Mouse (Mus musculus): Measurements from ENCODE around the gene Smco4.
"Not testable (repeated sequence)": the region's sequence is repeated elsewhere in the genome, so short reads cannot be mapped to it uniquely, and the experiment has no call there.

The Smco4 gene

DNA sequence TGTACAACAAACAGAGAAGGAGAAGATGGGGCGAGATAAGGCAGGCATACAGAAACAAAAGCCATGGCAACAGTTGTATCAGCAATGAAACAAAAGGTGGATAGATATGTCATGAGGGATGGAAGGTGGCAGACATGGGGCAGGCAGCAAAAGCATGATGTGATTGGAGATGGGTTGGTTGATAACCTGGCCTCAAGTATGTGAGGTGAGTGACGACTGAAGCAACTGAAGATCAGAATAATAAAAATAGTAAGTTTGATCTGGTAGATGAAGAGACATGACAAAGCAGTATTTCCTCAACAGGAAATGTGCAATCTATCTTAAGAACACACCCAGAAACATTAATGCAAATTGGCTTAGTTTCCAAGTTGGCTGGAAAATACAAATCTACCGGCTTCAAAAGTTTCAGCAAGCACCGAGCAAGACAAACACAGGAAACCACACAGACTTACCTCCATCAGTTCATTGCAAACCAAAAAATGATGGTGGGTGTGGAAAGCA is 57.3 kb downstream of the Smco4 start:
- DNase-seq: no peak

DNA sequence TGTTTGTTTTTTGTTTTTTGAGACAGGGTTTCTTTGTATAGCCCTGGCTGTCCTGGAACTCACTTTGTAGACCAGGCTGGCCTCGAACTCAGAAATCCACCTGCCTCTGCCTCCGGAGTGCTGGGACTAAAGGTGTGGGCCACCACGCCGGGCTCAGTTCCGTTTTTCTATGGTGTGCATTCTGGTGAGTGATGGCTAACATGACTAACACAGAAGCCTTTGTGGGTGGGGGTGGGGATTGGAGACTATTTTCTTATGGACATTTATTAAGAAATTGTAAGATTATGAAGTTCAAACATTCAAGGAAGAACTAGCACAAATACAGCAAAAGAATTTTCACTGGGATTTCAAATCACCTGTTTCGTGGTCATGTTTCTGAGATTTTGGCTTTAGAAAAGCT is 57.8 kb downstream of the Smco4 start:
- not testable (repeated sequence) for DNase-seq

DNA sequence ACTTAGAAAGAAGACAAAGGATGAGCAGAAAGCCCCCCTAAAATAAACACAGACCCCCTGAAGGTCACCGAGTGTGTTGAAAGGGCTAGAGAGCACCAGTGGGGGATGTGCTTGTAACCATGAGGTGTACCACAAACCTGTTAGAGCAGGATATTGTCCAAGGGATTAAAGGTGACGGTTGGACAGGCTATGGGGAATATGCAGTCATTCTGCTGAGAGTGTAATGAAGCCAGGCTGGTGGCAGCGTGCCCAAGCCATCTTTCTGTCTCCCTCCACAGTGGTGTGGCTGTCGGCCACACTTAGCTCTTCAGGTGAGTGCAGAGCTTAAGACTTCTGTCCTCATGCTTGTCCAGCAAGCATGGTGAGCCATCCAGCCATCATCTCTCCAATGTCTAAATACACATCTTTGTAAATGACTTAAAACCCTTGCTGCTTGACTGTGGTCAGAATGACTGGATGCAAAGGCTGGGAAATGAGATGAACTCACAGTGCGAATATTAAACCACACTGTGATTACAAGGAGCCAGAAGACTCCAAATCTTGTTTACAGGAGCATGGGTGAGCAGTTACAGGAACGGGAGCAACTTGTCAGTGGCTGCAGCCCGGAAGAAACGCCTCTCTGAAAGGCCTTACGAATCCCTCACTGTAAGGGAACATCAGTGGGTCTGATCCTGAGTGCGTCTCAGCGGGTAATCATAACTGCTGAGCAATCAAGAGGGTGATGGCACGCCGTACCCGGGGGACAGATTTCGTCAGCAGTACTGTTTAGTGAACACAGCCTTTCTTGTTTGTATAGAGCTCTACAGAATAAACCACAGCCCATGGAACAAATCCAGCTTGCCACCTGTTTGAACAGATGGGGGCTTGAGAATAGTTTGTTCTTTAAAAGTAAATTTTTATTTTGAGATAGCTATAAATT is 59.0 kb downstream of the Smco4 start:
- DNase-seq: no peak

DNA sequence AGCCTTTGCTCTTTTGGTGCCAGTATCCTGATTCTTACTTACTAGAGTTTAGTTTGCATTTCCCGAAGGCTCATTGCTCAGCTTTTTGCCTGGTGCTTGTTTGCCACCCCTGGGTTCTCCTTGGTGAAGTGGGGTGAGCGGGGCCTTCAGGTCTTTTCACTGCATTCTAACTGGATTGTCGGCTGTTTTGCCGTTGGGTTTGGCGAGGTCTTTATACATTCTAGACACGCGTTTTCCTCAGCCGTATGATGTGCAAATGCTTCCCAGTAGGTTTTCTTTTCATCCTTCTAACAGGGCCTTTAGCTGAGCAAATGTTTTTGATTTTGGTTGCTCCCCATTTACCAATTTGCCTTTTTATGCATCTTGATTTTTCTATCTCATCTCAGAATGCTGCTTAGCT is 60.1 kb downstream of the Smco4 start:
- no peak for DNase-seq

DNA sequence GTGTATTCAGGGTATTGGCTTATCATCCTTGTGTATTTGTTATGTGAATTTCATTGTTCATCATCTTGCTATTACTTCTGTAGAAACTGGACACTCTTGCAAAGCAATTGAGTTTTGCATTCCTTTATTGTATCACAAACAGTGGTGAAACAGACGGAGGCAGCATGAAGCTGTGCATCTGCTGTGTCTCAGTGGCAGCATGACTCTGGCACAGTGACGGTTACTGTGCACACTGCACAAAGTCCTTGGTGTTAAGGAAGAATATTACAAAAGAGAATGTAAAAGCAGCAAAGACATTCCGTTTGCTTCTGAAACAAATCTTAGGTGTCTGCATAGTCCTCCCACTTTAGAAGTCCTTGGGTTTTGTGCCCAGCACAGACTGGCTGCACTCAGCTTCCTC is 67.2 kb downstream of the Smco4 start:
- no peak for DNase-seq

DNA sequence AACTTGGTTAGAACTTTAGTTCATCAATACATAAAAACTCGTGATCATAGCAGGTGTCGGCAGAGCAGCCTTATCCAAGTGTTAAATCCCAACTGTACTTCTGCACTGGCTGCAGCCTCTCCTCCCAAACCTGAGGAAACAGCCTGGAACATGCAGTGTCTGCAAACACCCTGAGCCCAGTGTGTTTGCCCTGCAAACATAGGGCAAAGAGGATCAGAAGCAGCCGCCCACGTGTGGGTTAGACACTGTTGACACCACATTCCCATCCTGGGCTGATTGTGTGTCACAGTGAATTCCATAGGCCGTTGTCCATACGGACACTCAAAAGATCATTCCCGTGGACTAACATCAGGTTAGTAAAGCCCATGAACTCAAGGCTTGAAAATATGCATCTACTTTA is 69.1 kb downstream of the Smco4 start:
- no peak for DNase-seq

DNA sequence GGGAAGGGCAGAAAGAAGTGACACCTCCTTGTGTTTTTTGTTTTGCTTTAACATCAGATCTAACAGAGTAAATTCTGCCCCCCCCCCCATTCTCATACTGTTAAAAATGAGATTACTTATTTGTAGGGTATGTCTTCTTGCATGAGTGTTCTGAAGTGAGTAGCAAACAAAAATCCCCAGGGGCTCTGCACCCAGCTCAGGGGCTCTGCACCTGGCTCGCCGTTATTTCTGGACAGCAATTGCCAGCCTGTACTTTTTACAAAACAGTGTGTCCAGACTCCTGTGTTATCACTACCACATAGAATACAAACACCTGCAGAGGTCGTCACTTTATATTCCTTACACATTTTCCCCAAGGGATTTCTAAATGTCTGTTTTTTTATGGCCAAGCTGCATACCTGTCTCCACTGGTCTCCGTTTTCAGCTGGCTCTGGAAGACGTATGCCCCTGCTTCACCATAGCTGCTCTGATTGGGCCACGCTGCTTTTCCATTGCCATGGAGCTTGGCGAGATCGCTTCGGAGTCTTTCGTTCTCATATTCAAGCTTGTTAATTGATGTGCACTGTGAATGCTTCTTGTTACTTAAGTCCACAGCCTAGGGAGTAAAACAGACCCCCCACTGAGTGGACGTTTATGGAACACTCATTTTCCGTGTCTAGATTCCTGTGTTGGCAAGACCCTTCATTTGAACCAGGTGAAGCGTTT is 81.7 kb downstream of the Smco4 start:
- no peak for DNase-seq

DNA sequence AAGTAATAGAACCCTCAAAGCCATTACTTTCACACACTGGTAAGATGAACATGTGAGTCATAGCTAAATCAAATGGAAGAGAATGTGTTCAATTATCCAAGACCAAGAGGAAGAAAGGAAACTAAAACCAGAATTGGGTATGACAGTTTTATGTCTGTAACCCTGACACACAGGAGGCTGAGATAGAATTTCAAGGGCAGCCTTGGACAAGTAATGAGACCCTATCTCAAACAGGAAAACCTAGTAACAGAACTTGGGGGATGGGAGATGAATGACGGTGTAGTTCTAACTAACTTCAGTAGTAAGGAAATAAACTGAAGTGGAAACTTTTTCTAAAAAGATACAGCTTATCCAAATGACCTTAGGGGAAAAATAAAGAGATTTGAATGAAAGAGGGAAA is 85.2 kb downstream of the Smco4 start:
- no peak for DNase-seq

DNA sequence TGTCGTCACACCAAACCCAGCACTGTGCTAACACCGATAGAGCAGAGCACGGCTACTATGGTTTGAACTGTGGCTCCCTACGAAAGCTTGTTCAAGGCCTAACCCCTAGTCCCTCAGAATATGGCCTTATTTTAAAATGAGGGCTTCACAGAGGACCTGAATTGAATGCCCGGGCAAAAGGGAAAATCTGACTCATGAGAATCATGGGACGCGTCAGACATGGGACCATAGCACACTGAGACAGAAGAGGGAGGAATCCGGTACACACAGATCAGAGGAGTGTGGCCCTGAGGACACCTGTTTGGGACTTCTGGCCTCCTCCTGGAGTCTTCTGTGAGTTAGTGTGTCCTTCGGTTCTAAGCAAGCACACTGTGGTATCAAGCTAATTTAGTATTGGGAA is 85.7 kb downstream of the Smco4 start:
- no peak for DNase-seq

DNA sequence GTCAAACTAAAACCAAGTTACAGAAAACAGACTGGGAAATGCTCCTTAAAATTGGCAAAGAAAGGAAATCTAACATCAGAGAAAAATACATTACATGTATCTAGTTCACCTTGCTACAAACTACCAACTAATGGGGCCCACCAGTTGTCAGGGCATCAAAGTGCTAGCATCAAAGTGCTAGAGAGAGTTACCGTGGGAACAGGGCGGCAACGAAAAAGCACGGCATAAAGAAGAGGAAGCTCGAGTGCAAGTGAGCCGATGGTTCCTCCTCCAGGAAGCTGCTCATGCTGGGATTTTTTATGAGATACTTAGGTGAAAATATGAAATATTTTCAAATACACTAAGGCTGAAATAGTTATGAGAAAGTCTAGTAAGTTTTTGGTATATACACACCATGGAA is 86.9 kb downstream of the Smco4 start:
- peak; percentile 45 for DNase-seq

DNA sequence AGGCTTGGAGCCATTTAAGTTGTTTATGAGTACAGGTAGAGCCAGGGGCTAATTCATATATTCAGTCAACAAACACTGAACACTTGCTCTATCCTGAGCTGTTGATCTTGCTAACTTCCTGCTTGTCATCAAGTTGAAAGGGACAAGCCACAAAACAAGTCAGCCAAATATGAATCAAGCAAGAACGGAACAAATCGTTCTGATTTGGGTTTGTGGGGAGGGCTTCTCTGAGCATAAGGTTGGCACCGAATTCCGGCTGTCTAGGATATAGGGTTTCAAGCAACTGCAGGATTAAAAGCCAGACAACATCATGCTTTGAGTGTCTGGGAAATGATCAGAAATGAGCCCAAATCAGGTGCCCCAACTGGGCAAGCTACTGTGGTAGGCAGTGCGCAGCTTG is 88.8 kb downstream of the Smco4 start:
- no peak for DNase-seq

DNA sequence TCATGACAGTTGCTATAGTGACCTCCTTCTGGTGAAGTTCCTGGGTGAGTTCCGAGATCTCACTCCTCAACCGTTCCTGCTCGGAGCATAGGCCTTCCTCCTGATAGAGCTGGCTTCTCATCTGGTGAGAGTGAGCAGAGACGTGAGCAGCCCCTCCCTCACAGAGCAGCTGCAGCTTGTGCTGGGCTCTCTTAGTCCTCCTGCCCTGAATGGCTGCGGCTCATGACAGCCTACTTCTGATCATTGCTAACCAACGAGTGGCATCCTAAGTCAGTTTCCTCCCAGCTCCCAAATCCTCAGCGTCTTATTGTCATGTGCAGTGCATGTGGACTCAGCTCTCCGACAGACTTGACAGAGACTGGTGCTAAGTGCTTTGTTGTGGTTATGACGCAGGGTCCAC is 91.0 kb downstream of the Smco4 start:
- DNase-seq: peak; percentile 15

DNA sequence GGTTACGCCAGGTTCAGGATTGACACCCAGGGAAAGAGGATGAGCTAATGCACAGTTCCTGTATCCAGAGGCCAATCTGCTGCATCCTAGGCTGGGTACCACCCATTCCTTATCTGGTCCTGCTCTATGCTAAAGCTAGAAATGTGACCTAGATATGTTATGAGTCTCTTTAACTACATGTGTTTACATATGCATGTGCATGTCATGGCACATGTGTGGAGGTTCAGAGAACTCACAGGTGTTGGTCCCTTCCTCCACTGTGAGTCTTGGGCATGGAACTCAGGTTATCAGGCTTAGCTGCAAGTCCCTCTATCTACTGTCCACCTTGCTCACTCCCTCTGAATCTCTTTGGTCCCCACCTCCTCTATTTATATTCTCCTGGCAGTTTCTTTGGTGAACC is 92.7 kb downstream of the Smco4 start:
- DNase-seq: no peak

DNA sequence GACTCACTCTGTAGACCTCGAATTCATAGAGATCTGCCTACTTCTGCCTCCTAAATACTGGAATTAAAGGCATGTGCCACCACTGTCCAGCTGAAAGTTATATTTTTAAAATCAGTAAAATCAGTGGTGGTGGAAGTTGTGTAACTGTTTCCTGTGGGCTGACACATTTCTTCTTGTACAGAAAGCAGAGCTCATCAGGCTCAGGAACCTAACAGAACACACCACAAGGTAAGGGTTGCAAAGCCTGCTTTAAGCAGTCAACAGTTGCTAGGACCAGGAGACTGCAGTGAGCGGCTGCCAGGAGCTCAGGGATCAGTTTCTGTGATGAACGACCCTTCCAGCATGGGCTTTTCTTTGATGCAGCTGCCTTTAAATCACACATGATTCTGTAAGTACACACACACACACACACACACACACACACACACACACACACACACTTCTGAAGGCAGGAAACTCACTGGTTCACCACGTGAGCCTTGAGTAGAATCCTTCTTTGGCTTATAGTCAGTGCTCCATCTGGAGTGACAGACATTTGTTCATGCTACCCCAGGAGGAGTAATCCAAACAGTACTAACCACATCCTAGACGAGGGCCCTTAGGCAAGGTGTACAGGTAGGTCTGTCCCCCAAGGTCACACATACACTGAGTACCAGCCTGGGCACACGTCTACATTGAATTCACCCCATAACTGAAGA is 94.1 kb downstream of the Smco4 start:
- DNase-seq: peak; percentile 46

DNA sequence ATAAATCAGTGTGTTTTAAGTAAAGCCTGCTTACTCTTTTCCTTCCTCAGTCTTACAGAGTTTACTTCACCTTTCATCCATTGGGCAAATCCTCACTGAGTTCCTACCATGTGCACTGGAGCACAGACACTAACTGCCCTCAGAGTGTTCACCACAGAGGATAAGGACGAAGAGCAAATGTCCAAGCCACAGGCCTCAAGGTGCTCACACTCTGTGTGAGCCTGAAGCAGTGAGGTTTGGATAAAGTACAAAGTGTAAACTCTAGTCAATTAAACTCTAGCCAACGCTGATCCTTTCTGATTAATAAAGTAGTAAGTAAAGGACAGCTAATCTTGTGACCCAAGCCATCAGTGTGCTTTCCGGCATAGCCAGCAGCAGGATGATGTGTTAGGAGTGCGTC is 100.9 kb downstream of the Smco4 start:
- no peak for DNase-seq
